Mouse (Mus musculus) embryonic fibroblast, embryonic 13.5 days (primary cell): ENCODE results near the gene Cep164. TPM values are rescaled to one million over a fixed set of nuclear protein-coding genes. Genes with fewer than 3 reads are reported as not detected.

Experiments
- H3K27ac ChIP-seq: 2 replicates; pipeline ENCODE4 v1.5.1; 2012; ENCODE audit warnings: low read length, control low read depth, inconsistent platforms; ENCODE audit not compliant: insufficient read depth
- H3K4me1 ChIP-seq: 2 replicates; pipeline ENCODE4 v1.6.1; 2011; ENCODE audit warnings: low read length; ENCODE audit not compliant: control insufficient read depth, insufficient read depth
- H3K4me3 ChIP-seq: 2 replicates; pipeline ENCODE4 v1.5.1; 2011; ENCODE audit warnings: mild to moderate bottlenecking, control low read depth, low read length; ENCODE audit not compliant: insufficient read depth
- CTCF ChIP-seq: IDR thresholded peaks from 2 replicates; pipeline ENCODE4 v1.5.1; 2011; ENCODE audit warnings: mild to moderate bottlenecking, control low read depth, low read length, moderate library complexity, borderline replicate concordance; ENCODE audit not compliant: insufficient read depth
- POLR2A ChIP-seq: IDR thresholded peaks from 2 replicates; pipeline ENCODE4 v1.6.1; 2011; ENCODE audit warnings: low read depth, mild to moderate bottlenecking, control low read depth, low read length, moderate library complexity
- polyA plus RNA-seq: library from polyadenylated mRNA; stranded (reverse); fragments of >200 nt; gene quantifications from 2 replicates; pipeline ENCODE4 v1.2.4, GENCODE M21; 2011; ENCODE audit warnings: low read depth; ENCODE audit not compliant: missing spikeins, insufficient read length

The Cep164 gene
- polyA plus RNA-seq, 1 experiment, result 23.2 TPM

GRCm38 (mm10) chr9:45839139-45839981 lies 10.9 kb upstream of the Cep164 start:
- TF ChIP-seq CTCF (no peak), POLR2A (no peak)
- no peak overlapping the region for H3K27ac ChIP-seq
- peaks cover 6% of the 10 kb centered on the region; the same call in 1 of the 2 replicates for H3K4me1 ChIP-seq
- peak overlapping the region; percentile 84 for H3K4me3 ChIP-seq

DNA sequence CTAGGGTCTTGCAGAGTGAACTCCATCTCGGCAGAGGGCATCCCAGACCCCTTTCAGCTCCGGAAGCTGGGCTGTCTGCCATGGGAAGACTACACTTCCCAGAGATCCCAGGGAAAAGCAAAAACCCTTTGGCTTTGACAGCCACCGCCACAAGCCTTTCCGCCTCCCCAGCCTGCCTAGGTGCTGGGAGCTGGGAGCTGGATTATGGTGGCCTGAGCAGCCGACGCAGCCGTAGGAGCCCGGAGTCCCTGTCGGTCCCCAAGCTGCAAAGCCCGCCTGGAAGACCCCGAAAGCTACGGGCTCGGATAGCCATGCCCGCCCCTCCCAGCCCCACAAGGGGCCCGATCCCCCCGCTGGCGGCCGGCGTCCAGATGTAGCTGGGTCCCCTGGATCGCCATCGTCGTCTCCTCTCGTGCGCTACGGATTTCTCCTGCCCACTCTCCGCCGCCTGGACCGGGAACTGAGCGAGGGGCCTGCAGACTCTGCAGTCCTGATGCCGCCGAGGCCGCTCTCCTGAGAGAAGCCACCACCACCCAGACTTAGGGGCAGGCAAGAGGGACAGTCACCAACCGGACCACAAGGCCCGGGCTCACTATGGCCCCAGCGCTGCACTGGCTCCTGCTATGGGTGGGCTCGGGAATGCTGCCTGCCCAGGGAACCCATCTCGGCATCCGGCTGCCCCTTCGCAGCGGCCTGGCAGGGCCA lies 10.1 kb upstream of the Cep164 start, which contains the start of gene Bace1:
Bace1 (plus strand) TSS at position 147 of the 705 bp plus-strand sequence.
- Histone ChIP-seq H3K4me1 (peaks cover 6% of the 10 kb centered on the region; the same call in 1 of the 2 replicates), H3K27ac (no peak within 1 kb of the TSS), H3K4me3 (peak within 1 kb of the TSS; percentile 84)
- peak; percentile 97 for TF ChIP-seq POLR2A
- no peak for TF ChIP-seq CTCF

DNA sequence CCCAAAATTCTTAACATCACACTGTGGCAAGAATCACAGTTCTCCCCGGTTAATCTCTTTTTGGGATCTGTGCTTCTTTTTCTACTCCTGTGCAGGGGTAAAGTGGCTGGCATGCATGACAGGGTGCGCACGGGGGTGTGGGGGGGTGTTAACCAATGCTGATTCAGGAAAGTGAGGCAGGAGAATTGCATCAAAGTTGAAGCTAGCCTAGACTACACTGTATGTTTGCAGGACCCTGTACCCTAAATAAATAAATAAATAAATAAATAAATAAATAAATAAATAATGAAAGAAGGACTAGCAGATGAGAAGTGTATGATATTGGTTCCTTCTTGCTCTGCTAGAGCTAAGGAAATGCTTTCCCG lies 9.6 kb upstream of the Cep164 start:
- TF ChIP-seq CTCF (no peak), POLR2A (no peak)
- Histone ChIP-seq H3K27ac (no peak overlapping the region), H3K4me1 (peaks cover 6% of the 10 kb centered on the region; the same call in 1 of the 2 replicates), H3K4me3 (no peak overlapping the region)

GRCm38 (mm10) chr9:45833461-45833860 lies 5.0 kb upstream of the Cep164 start:
- Histone ChIP-seq H3K4me1 (no peaks in the 10 kb centered on the region), H3K27ac (no peak overlapping the region), H3K4me3 (no peak overlapping the region)
- no peak for TF ChIP-seq POLR2A
- TF ChIP-seq CTCF, result no peak

DNA sequence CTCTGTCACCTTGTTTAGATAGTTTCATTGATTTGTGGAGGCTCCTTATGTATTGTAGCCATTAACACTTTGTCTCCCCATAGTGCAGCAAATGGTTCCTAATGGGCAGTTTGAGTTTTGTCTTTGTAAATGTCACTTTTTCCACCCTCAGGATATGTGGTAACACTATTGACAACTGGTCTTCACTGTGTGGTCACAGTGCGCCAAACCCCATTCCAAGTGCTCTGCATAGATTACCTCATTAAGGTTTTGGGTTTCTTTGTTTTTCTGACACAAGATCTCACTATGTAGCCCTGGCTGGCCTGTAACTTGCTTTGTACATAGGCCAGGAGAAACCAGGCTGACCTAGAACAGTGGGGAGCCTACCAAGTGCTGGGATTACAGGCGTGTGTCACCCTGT lies 4.4 kb upstream of the Cep164 start:
- Histone ChIP-seq H3K27ac (no peak overlapping the region), H3K4me3 (no peak overlapping the region), H3K4me1 (no peaks in the 10 kb centered on the region)
- no peak for TF ChIP-seq CTCF
- no peak for TF ChIP-seq POLR2A

GRCm38 (mm10) chr9:45829107-45829506 lies 616 bp upstream of the Cep164 start:
- no peak overlapping the region for H3K4me3 ChIP-seq
- TF ChIP-seq POLR2A, result no peak
- TF ChIP-seq CTCF, result peak; percentile 85
- H3K27ac ChIP-seq, result no peak overlapping the region
- H3K4me1 ChIP-seq, result peaks cover 3% of the 10 kb centered on the region; the same call in 1 of the 2 replicates

- no peak for TF ChIP-seq CTCF
- no peak for TF ChIP-seq POLR2A
- peak overlapping the region; percentile 42 for H3K27ac ChIP-seq
- H3K4me1 ChIP-seq, result peaks cover 3% of the 10 kb centered on the region; the same call in 1 of the 2 replicates
- H3K4me3 ChIP-seq, result peak overlapping the region; percentile 82
Measured at GRCm38 (mm10) chr9:45827663-45828290, 714 bp downstream of the Cep164 start.

- Histone ChIP-seq H3K4me3 (no peak overlapping the region), H3K27ac (no peak overlapping the region), H3K4me1 (no peaks in the 10 kb centered on the region)
- TF ChIP-seq POLR2A (no peak), CTCF (no peak)
Measured at GRCm38 (mm10) chr9:45818406-45819011, 10.0 kb downstream of the Cep164 start.

- no peak overlapping the region for H3K4me3 ChIP-seq
- TF ChIP-seq CTCF (no peak), POLR2A (no peak)
- H3K27ac ChIP-seq, result no peak overlapping the region
- no peaks in the 10 kb centered on the region for H3K4me1 ChIP-seq
Measured at GRCm38 (mm10) chr9:45815525-45815924, 13.0 kb downstream of the Cep164 start.

- H3K4me1 ChIP-seq, result no peaks in the 10 kb centered on the region
- H3K4me3 ChIP-seq, result no peak overlapping the region
- TF ChIP-seq CTCF, result no peak
- no peak for TF ChIP-seq POLR2A
- no peak overlapping the region for H3K27ac ChIP-seq
Measured at GRCm38 (mm10) chr9:45815113-45815512, 13.4 kb downstream of the Cep164 start.
